Mouse (Mus musculus) G1E-ER4 (cell line): ENCODE results near the gene Pip4k2b. TPM values are rescaled to one million over a fixed set of nuclear protein-coding genes. Genes with fewer than 3 reads are reported as not detected.

Experiments
- GATA1 ChIP-seq: IDR thresholded peaks from one replicate; pipeline ENCODE4 v1.8.0; 2012; ENCODE audit warnings: low read length, inconsistent platforms
- polyA plus RNA-seq: library from polyadenylated mRNA; stranded (reverse); fragments of >175 nt; gene quantifications from 2 replicates; pipeline ENCODE4 v1.2.3, GENCODE M21; 2012

Gene Pip4k2b
- polyA plus RNA-seq = 28.3 and 31.4 TPM in 2 replicates

DNA sequence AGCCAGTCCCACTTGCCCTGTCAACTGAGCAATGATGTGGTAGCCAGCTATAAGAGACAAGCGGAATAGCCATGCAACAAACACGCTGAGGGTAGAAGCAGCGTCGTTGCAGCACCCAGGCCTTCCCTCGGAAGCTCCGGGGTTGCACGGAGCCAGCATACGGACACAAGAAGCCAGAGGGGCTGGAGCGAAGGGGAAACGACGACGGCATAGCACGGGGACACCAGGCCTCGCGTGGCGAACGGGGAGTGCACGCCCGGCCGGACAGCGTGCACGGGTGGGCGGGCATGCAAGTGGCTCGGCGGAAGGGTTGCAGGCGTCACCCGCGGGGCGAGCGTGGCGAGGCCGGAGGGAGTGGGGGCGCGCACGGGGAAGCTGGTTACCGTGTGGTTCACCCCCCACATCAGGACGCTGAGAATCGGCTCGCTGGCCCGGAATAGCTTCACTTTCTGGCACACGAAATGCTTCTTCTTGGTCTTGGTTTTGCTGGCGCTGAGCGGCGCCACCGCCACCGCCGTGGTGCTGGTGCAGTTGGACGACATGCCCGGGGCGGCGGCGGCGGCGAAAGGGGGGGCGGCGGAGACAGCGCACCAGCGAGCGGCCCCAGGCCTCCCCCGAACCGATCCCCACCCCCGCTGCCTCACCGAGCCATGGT lies at the start of gene Pip4k2b:
Pip4k2b (minus strand) TSS at position 642 of the 655 bp plus-strand sequence.
- TF ChIP-seq GATA1 = no peak

DNA sequence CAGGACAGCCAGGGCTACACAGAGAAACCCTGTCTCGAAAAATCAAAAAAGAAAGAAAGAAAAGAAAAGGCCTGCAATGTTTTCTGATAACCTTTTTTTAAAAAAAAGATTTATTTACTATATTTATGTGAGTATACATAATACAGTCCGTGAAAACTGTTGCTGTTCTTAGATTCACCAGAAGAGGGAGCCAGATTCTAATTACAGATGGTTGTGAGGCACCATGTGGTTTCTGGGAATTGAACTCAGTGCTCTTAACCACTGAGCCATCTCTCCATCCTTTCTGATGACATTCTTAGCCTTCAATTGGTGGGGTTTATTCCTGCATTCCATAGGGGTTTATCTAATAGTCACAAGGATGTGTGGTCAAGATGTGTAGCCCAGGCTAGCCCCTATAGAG lies 48.7 kb upstream of the Pip4k2b start:
- no peak for TF ChIP-seq GATA1

DNA sequence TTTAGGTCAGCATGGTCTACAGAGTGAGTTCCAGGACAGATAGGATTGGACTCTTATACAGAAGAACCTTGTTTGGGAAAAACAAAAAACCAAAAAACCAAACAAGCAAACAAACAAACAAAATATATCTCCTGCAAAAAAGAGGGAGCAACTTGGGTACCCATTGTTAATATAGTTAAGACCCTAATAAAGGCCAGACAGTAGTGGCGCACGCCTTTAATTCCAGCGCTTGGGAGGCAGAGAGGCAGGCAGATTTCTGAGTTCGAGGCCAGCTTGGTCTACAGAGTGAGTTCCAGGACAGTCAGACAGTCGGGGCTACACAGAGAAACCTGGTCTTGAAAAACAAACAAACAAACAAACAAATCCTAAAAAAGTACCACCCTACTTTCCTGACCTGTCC lies 45.2 kb upstream of the Pip4k2b start:
- no peak for TF ChIP-seq GATA1

DNA sequence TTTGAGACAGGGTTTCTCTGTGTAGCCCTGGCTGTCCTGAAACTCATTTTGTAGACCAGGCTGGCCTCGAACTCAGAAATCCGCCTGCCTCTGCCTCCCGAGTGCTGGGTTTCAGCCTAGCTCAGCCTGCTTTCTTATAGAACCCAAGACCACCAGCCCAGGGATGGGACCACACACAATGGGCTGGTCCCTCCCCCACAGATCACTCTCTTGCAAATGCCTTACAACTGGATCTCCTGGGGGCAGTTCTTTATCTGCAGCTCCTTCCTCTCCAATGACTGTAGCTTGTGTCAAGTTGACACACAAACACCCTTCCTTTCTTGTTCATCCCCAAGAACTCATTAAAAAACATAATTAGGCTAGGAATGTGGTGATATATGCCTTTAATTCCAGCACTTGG lies 43.5 kb upstream of the Pip4k2b start:
- TF ChIP-seq GATA1 = no peak

DNA sequence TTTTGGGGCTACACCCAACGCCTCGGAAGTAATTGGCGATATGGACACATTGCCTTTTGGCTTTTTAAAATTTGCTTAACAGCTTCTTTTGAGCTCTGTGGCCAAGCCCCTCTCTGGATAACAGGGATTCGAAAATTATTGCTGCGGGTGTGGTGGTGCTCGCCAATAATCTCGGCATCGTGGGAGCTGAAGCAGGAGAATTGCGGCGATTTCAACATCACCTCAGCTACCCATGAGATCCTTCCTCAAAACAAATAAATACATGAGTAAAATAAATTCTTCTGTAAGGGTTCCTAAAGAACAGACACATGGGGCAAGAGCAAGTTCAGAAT lies 38.0 kb upstream of the Pip4k2b start:
- TF ChIP-seq GATA1 = no peak

DNA sequence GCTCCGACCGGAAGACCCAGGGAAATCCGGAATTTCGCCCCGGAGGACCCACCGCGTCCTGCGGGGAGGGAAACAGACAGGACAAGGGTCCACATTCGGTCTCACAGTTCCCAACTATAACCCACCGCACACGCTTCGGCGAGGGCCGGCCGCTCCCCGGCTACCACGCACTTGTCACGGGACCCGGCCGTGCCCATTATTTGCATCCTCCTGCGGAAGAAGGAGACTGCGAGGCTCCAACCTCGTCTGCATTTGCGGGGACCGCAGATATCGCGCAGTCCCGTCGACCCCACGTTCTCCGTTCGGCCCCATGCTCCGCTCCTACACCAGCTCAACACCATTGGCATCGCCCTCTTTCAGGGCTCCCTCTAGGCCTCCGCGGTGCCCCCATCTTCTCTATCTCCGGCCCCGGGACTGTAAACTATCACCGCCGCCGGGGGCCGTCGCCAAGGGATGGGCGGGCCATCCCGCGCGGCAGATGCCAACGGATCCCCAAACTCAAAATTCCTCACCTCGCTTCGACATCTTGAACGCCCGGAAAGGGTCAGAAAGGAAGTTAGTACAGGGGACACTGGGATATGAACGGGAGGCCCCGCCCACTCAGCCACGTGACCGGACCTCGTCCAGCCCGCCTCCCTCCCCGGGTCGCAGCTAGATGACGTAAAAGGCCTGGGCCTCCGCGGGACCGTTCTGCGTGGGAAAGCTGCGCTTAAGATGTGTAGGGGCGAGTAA lies 37.5 kb upstream of the Pip4k2b start, which contains the start of gene Rpl23:
Rpl23 (minus strand) TSS at position 606 of the 732 bp plus-strand sequence.
- no peak for TF ChIP-seq GATA1

DNA sequence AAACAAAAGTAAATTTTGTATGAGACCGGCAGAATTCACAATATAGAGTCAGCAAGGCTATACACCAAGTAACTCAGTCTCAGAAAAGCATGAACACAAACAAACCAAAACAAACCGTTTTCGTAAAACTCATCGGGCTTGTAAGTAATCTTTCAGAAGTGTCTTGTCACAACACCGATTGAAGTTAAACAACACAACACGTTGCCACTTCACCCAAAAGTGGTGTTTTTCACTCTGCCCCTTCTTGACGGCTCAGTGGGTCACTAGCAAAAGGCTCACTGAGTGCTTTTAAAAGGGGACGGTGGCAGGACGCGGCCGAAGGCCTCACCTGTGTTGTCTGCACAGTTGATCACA lies 37.0 kb upstream of the Pip4k2b start:
- TF ChIP-seq GATA1 = no peak

GRCm38 (mm10) chr11:97779968-97780701 lies 35.6 kb upstream of the Pip4k2b start:
- TF ChIP-seq GATA1 = no peak

DNA sequence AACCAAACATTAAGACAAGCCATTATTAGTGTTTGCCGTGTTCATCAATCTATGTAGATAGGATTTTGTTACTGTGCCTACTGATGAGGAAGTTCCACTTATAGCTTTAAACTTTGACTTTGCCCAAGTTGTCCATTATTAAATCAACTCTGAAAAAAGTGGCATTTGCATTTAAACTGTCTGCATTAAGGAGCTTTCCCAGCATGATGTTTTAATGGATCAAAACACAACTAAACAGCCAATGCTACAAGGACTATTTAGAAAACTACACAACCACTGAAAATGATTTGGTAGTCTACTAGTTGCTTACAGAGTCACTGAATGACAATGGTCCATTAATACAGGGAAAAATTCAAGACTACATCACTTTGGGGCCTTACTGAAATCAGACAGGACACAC lies 34.4 kb upstream of the Pip4k2b start:
- no peak for TF ChIP-seq GATA1

- no peak for TF ChIP-seq GATA1
Measured at GRCm38 (mm10) chr11:97777129-97777529, 32.6 kb upstream of the Pip4k2b start.

DNA sequence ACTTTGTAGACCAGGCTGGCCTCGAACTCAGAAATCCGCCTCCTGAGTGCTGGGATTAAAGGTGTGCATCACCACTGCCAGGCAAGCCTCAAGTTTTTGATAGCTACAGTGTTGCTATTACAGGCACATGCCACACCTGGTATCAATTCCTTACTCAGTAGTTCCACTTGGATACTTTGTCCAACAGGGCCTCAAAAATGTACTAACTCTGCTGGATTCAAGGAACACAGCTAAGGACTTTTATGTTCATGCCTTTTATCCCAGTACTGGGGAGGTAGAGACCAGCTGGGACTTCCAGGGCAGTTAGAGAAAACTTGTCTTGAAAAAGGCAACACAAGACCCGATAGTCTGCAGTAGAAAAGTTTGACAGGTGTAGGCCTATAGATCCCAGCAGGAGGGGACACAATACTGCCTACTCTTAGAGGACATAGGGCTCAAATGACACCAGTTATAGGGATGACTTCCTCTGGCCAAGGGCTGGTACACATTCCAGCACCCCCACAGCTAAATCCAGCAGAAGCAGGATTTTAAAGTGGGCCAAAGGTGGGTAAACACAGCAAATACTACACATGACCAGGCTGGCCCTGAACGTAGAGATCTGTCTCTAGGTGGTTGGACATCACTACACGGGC lies 32.1 kb upstream of the Pip4k2b start:
- TF ChIP-seq GATA1 = no peak

DNA sequence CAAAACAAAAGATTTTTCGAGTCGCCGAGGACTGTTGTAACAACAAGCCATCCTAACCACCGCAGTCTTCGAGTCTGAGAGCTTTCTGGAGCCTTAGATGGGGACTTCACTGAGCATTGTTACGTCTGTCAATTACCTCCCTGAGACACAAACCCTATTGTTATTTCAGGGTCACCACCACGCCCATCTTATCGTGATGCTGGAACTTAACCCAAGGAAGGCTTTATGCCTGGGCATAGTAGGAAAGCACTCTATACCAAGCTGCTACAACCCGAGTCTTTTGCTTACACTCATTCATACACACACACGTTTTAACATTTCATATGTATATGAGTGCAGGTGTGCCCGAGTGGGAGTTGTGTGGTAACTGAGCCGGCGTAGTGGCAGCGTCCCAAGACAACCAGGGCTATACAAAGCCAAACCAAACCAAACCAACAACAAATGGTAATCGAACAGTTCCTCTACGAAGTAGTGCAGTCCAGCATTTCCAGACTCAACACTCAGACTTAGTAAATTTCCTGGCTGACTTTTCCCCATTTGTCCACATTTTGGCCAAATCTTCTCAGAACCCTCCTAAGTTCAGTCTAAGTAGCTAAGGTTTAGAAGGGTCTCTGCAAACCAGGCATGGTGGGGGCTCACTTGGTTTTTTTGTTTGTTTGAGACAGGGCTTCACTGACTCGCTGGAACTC lies 31.4 kb upstream of the Pip4k2b start, which contains the start of gene 1700001P01Rik:
1700001P01Rik (minus strand) TSS at position 111 of the 689 bp plus-strand sequence.
- TF ChIP-seq GATA1 = no peak

GRCm38 (mm10) chr11:97775186-97775585 lies 30.7 kb upstream of the Pip4k2b start:
- TF ChIP-seq GATA1 = no peak

DNA sequence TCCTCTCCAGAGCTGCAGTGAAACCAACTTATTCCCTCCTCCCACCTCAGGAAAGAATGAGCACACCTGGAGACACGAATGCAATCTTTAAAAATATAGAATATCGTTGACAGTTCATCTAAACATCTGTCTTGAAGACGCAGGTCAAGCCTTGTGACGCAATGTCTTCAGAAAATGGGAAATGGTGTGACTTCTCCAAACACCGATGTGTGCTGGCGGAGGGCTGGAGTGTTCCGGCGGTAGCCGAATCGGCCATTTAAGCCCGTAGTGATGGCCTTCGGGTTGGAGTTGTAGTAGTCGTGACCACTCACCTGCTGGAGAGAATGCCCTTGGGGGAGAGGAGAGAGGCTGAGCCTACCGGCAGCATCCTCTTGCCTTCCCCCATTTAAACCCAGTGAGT lies 26.9 kb upstream of the Pip4k2b start:
- no peak for TF ChIP-seq GATA1

- TF ChIP-seq GATA1 = no peak
Measured at GRCm38 (mm10) chr11:97769704-97770103, 25.2 kb upstream of the Pip4k2b start.
